Mouse (Mus musculus): Measurements from ENCODE around the gene Krtap3-1.

The Krtap3-1 gene

GRCm38 (mm10) chr11:99521288-99521860, 45.1 kb downstream of the Krtap3-1 start, which contains the start of gene Krt39:
Gene Krt39, minus strand, starts transcription at chr11:99521338.
- DNase-seq (ENCODE audit: low read depth) = no peak

Measured in c-Kit-positive CD71-negative TER-119-negative erythroid progenitor cells, embryonic 14.5 days (primary cell).